Mouse (Mus musculus) embryonic facial prominence, embryonic 11.5 days (tissue): ENCODE data around the gene Hoxd4. TPM values are rescaled to one million over a fixed set of nuclear protein-coding genes. Genes with fewer than 3 reads are reported as not detected.

Experiments
- ATAC-seq: fragments of 200-750 bp; cut with Nextera tagmentation; replicated peaks from 2 replicates; pipeline ENCODE4 v1.8.0; 2017; ENCODE audit warnings: low read depth; ENCODE audit not compliant: insufficient number of reproducible peaks, low FRiP score, low TSS enrichment
- DNase-seq: peaks from one replicate; pipeline ENCODE4 v3.0.0-alpha.2; 2015; ENCODE audit warnings: low spot score
- H3K27ac ChIP-seq: fragments of 300-500 bp; sonication (generic); replicated peaks from 2 replicates; pipeline ENCODE4 v1.5.1; 2014; ENCODE audit warnings: mild to moderate bottlenecking, low read depth, low read length, control low read depth
- H3K27me3 ChIP-seq: fragments of 300-500 bp; sonication (generic); 2 replicates; pipeline ENCODE4 v1.6.1; 2014; ENCODE audit warnings: mild to moderate bottlenecking, low read length, moderate library complexity, mixed read lengths; ENCODE audit not compliant: control insufficient read depth, insufficient read depth
- H3K36me3 ChIP-seq: fragments of 300-500 bp; sonication (generic); replicated peaks from 2 replicates; pipeline ENCODE4 v1.6.1; 2014; ENCODE audit warnings: low read depth, mild to moderate bottlenecking, low read length, moderate library complexity, mixed read lengths; ENCODE audit not compliant: control insufficient read depth, insufficient read depth
- H3K4me1 ChIP-seq: fragments of 300-500 bp; sonication (generic); 2 replicates; pipeline ENCODE4 v1.6.1; 2014; ENCODE audit warnings: low read length, mixed read lengths; ENCODE audit not compliant: control insufficient read depth, insufficient read depth
- H3K4me2 ChIP-seq: fragments of 300-500 bp; sonication (generic); 2 replicates; pipeline ENCODE4 v1.6.1; 2014; ENCODE audit warnings: low read depth, mild to moderate bottlenecking, control low read depth, low read length, moderate library complexity
- H3K4me3 ChIP-seq: fragments of 300-500 bp; sonication (generic); 2 replicates; pipeline ENCODE4 v1.5.1; 2014; ENCODE audit warnings: low read depth, low read length, control low read depth
- H3K9ac ChIP-seq: fragments of 300-500 bp; sonication (generic); replicated peaks from 2 replicates; pipeline ENCODE4 v1.6.1; 2014; ENCODE audit warnings: mild to moderate bottlenecking, control low read depth, low read length
- H3K9me3 ChIP-seq: fragments of 300-500 bp; sonication (generic); replicated peaks from 2 replicates; pipeline ENCODE4 v1.6.1; 2016; ENCODE audit warnings: mild to moderate bottlenecking, low read length, inconsistent platforms, mixed read lengths; ENCODE audit not compliant: control insufficient read depth
- WGBS: fragments of 180-500 bp; shearing (Covaris S2); extraction: QIAGEN DNeasy Blood & Tissue Kit; methylation state at CpG from one replicate; pipeline ENCODE4 v1.1.7; 2014; 5-methylcytosine and 5-hydroxymethylcytosine counted together
- polyA plus RNA-seq: library from polyadenylated mRNA; unstranded; fragments of >200 nt; fragmentation: Nextera tagmentation; extraction: Ambion mirVana; gene quantifications from 2 replicates; pipeline ENCODE4 v1.2.1, GENCODE M21; 2014

Hoxd4 gene
- polyA plus RNA-seq, 1 experiment from 2014 or later = 0.18 TPM

DNA sequence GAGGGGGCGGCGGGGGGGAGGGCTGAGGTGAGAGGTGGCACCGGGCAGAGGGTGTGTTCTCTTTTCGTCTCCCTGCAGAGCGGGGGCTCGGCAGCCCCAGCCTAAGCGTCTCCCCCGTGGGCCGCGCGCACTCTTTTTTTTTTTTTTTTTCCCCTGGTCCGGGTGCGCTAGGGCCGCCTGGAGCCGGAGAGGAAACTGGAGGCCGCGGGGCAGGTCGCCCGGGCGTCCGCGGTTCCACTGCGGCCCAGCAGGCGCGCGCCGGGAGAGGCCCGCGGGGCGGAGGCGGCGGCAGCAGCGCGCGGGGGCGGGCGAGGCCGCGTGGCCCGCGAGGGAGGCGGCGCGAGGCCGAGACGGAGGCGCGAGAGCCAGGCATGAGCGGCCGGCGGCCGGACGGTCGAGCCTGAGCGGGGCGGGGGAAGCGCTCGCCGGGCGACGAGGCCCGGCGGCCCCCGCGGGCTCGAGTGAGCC, 6.7 kb upstream of the Hoxd4 start:
- peak overlapping the region; percentile 32; the same call in 1 of the 2 replicates for H3K9ac ChIP-seq
- under 1% methylated on average over 36 of the region's 66 CpGs for WGBS
- H3K4me1 ChIP-seq = peaks cover 14% of the 10 kb centered on the region
- H3K9me3 ChIP-seq = no peaks in the 10 kb centered on the region
- H3K27me3 ChIP-seq = peaks cover 83% of the 10 kb centered on the region
- ATAC-seq (no peak), DNase-seq (no peak)
- no peak overlapping the region for H3K27ac ChIP-seq
- H3K4me2 ChIP-seq = peak overlapping the region; percentile 79
- peak overlapping the region; percentile 33 for H3K4me3 ChIP-seq
- no peaks in the 10 kb centered on the region for H3K36me3 ChIP-seq

DNA sequence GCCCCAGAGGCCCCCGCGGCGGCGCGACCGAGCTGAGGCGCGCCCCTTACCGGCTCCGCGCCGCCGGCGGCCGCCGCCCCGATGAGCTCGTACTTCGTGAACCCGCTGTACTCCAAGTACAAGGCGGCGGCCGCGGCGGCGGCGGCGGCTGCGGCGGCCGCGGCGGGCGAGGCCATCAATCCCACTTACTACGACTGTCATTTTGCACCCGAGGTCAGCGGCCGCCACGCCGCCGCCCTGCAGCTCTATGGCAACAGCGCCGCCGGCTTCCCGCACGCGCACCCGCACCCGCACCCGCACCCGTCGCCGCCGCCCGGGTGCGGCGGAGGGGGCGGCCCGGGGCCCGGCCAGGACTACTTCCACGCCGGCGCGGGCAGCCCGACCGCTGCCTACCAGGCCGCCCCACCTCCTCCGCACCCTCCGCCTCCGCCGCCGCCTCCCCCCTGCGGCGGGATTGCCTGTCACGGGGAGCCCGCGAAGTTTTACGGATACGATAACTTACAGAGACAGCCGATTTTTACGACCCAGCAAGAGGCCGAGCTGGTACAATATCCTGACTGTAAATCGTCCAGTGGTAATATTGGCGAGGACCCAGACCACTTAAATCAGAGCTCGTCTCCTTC, 6.2 kb upstream of the Hoxd4 start:
- H3K27ac ChIP-seq = no peak overlapping the region
- no peak for ATAC-seq

DNA sequence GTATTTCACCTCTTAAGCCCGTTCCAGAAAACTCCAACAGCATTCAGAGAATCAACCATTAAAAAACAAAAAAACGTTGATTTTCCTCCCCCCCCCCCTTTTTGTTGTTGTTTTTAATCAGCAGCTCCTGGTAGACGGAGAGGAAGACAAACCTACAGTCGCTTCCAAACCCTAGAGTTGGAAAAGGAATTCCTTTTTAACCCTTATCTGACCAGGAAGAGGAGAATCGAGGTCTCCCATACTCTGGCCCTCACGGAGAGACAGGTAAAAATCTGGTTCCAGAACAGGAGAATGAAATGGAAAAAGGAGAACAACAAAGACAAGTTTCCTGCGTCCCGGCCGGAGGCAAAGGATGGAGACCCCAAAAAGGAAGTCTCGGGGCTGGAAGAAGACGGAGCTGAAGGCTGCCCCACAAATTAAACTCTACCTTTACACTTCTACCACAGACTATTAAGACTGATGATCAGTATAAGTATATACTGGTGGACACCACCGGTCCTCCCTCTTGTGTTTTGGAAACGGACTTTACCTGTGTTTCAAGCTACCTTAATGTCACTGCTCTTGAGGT, 5.3 kb upstream of the Hoxd4 start:
- DNase-seq = no peak
- no peak overlapping the region for H3K4me3 ChIP-seq
- H3K4me2 ChIP-seq = no peak overlapping the region
- H3K27me3 ChIP-seq = peaks cover 81% of the 10 kb centered on the region
- no peak for ATAC-seq
- peaks cover 14% of the 10 kb centered on the region for H3K4me1 ChIP-seq
- no peaks in the 10 kb centered on the region for H3K36me3 ChIP-seq
- H3K9ac ChIP-seq = no peak overlapping the region
- H3K9me3 ChIP-seq = no peaks in the 10 kb centered on the region
- no peak overlapping the region for H3K27ac ChIP-seq
- 2% methylated on average over 13 of the region's 13 CpGs for WGBS

More for the DNA sequence above, 6.2 kb upstream of the Hoxd4 start:
- peak overlapping the region; percentile 33 for H3K4me3 ChIP-seq
- peak overlapping the region; percentile 32; the same call in 1 of the 2 replicates for H3K9ac ChIP-seq
- WGBS = under 1% methylated on average over 57 of the region's 85 CpGs
- H3K4me1 ChIP-seq = peaks cover 14% of the 10 kb centered on the region
- DNase-seq = no peak
- no peaks in the 10 kb centered on the region for H3K36me3 ChIP-seq
- peak overlapping the region; percentile 79 for H3K4me2 ChIP-seq
- H3K9me3 ChIP-seq = no peaks in the 10 kb centered on the region
- H3K27me3 ChIP-seq = peaks cover 83% of the 10 kb centered on the region

DNA sequence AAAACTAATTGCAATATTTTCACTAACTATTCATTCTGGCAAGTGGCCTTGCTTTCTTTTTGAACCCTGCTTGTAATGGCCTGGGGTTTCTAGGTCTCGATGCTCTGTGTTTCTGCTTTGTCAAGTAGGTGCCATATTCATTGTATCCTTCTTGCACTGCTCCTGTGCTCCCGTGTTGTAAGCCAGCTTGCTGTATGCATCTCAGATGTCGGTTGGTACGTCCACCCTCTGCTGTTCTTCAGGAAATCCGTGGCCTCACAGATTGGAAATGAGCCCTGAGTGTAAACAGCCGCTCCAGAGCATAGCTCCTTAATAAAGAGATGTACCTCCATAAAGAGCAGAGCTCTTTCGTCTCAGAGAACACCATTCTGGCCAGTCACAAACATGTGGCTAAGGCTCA, 4.1 kb upstream of the Hoxd4 start:
- no peaks in the 10 kb centered on the region for H3K9me3 ChIP-seq
- ATAC-seq = no peak
- peaks cover 16% of the 10 kb centered on the region for H3K4me1 ChIP-seq
- no peak overlapping the region for H3K4me2 ChIP-seq
- H3K27ac ChIP-seq = no peak overlapping the region
- DNase-seq = no peak
- H3K9ac ChIP-seq = no peak overlapping the region
- no peak overlapping the region for H3K4me3 ChIP-seq
- peaks cover 88% of the 10 kb centered on the region for H3K27me3 ChIP-seq
- H3K36me3 ChIP-seq = no peaks in the 10 kb centered on the region
- 3% methylated on average over 7 of the region's 7 CpGs for WGBS

DNA sequence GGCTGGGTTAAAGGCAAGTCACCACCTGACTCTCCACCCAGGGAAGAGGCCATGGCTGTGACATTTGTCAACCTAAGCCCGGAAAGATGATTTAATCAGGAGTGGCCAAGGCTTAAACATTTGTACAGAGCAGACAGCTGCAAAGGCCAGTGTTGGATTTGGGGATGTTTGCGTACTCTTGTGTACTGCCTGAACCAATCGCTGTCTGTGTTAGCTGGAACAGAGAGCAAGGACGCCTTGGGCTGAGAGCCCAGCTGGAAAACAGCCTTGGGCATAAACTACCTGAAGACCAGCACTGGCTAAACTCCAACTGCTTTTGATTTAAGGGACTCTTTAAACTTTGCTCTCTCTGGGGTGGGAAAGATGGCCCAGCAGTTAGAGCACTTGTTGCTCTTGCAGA, 3.1 kb upstream of the Hoxd4 start:
- H3K4me2 ChIP-seq = no peak overlapping the region
- H3K27me3 ChIP-seq = peaks cover 91% of the 10 kb centered on the region
- no peak overlapping the region for H3K9ac ChIP-seq
- no peaks in the 10 kb centered on the region for H3K36me3 ChIP-seq
- H3K27ac ChIP-seq = no peak overlapping the region
- ATAC-seq (no peak), DNase-seq (no peak)
- H3K4me3 ChIP-seq = no peak overlapping the region
- H3K9me3 ChIP-seq = no peaks in the 10 kb centered on the region
- 6% methylated on average over 4 of the region's 4 CpGs for WGBS
- peaks cover 16% of the 10 kb centered on the region for H3K4me1 ChIP-seq

DNA sequence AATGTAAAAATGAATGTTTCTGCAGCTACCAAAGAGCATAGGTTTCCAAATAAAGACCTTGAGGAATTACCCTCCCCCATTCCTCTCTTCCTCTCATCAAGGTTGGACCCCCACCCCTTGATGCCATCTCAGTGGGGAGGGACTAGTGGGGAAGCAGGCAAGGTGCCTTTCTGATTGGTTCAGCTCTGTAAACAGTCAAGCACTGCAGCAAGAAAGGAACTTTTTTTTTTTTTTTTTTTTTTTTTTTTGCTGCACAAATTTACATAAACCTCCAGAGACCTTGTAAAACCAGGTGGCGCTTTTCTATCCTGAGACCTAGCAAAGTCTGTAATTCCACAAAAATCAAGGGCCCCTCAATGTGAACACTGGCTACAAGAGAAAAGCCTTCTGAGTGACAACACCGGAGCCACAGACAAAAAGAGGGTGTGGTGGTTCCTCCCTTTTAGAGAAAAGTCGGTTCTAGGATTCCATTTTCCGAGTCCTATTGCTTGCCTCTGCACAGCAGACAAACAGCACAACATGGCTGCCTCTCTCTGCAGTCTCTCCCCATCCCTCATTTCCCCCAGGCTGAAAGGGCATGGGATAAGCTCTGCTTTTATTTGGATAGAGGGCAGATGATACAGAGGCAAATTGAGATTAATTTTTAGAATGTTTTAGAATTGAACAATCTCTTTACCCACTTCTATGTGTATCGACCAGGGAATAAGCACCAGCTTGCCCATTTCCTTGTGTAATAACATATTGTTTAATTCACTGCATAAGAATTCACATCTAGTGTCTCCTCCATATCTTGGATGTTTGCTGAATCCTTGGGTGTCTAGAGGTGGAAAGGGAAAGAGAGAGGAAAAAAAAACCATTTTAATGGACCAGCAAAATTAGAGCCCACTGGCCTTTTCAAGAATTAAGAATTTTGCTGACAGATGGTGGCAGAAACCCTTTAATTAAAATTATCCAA, 2.0 kb upstream of the Hoxd4 start:
- no peak overlapping the region for H3K4me2 ChIP-seq
- H3K9me3 ChIP-seq = no peaks in the 10 kb centered on the region
- H3K27ac ChIP-seq = no peak overlapping the region
- no peak for DNase-seq
- H3K9ac ChIP-seq = no peak overlapping the region
- peaks cover 13% of the 10 kb centered on the region for H3K4me1 ChIP-seq
- no peak overlapping the region for H3K4me3 ChIP-seq
- peaks cover 89% of the 10 kb centered on the region for H3K27me3 ChIP-seq
- 5% methylated on average over 5 of the region's 5 CpGs for WGBS
- ATAC-seq = no peak
- no peaks in the 10 kb centered on the region for H3K36me3 ChIP-seq

DNA sequence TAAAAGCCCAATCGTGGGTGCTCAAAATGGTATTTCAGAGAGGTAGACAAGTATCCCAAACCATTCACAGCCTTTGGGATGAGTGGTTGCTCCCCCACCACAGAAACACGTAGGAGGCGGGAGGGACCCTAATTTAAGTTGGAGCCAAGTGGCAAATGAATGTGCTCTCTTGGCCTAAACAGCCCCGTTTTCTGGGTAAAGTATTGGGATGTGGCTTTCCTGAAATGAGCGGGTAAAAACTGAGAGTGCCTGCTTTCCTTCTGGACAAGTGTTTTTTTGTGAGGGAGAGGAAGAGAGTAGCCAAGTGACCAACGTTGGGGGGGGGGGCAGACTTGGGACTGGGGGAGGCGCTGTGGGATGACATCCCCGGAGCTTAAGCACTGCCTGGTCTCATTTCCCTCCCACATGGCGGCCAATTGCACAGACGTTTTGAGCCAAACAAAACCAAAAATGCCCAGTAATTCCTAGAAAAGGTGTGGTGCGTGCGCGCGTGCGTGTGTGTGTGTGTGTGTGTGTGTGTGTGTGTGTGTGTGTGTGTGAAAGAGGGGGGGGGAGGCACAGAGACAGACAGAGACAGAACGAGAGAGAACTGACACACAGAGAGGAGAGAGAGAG, 693 bp upstream of the Hoxd4 start:
- ATAC-seq = no peak
- H3K27me3 ChIP-seq = peaks cover 84% of the 10 kb centered on the region
- no peaks in the 10 kb centered on the region for H3K9me3 ChIP-seq
- no peak overlapping the region for H3K4me3 ChIP-seq
- H3K4me1 ChIP-seq = 0 out of 2 replicates have a peak, but pooled peaks cover 2% of the 10 kb centered on the region
- WGBS = under 1% methylated on average over 16 of the region's 16 CpGs
- no peak overlapping the region for H3K9ac ChIP-seq
- H3K36me3 ChIP-seq = no peaks in the 10 kb centered on the region
- no peak overlapping the region for H3K4me2 ChIP-seq
- DNase-seq = no peak
- H3K27ac ChIP-seq = no peak overlapping the region
